Mouse (Mus musculus) midbrain, embryonic 13.5 days (tissue): ENCODE measurements around the gene Gm28308. TPM values are rescaled to one million over a fixed set of nuclear protein-coding genes. Genes with fewer than 3 reads are reported as not detected.

Source experiments
- ATAC-seq: fragments of 200-750 bp; cut with Nextera tagmentation; 2 replicates; pipeline ENCODE4 v1.8.0; 2017; ENCODE audit warnings: mild to moderate bottlenecking, moderate TSS enrichment, moderate library complexity
- H3K27ac ChIP-seq: fragments of 300-500 bp; sonication (generic); 2 replicates; pipeline ENCODE4 v1.5.1; 2015; ENCODE audit warnings: inconsistent platforms, mild to moderate bottlenecking, moderate library complexity
- H3K27me3 ChIP-seq: fragments of 300-500 bp; sonication (generic); 2 replicates; pipeline ENCODE4 v1.6.1; 2015; ENCODE audit warnings: mild to moderate bottlenecking, inconsistent platforms
- H3K36me3 ChIP-seq: fragments of 300-500 bp; sonication (generic); 2 replicates; pipeline ENCODE4 v1.6.1; 2015; ENCODE audit warnings: mild to moderate bottlenecking, inconsistent platforms
- H3K4me1 ChIP-seq: fragments of 300-500 bp; sonication (generic); replicated peaks from 2 replicates; pipeline ENCODE4 v1.6.1; 2015; ENCODE audit warnings: inconsistent platforms
- H3K4me2 ChIP-seq: fragments of 300-500 bp; sonication (generic); replicated peaks from 2 replicates; pipeline ENCODE4 v1.6.1; 2015; ENCODE audit warnings: moderate library complexity, mild to moderate bottlenecking, inconsistent platforms
- H3K4me3 ChIP-seq: fragments of 300-500 bp; sonication (generic); replicated peaks from 2 replicates; pipeline ENCODE4 v1.5.1; 2015; ENCODE audit warnings: mild to moderate bottlenecking, inconsistent platforms
- H3K9ac ChIP-seq: fragments of 300-500 bp; sonication (generic); replicated peaks from 2 replicates; pipeline ENCODE4 v1.6.1; 2015; ENCODE audit warnings: mild to moderate bottlenecking, inconsistent platforms
- H3K9me3 ChIP-seq: fragments of 300-500 bp; sonication (generic); 2 replicates; pipeline ENCODE4 v1.6.1; 2016; ENCODE audit warnings: mild to moderate bottlenecking, inconsistent platforms
- WGBS: fragments of 180-500 bp; shearing (Covaris S2); methylation state at CpG from one replicate; pipeline ENCODE4 v1.1.7; 2015; 5-methylcytosine and 5-hydroxymethylcytosine counted together
- polyA plus RNA-seq: library from polyadenylated mRNA; unstranded; fragments of >200 nt; fragmentation: Nextera tagmentation; extraction: Ambion mirVana; gene quantifications from 2 replicates; pipeline ENCODE4 v1.2.1, GENCODE M21; 2015

Gene Gm28308
- polyA plus RNA-seq, 1 experiment from 2014 or later: not detected

DNA sequence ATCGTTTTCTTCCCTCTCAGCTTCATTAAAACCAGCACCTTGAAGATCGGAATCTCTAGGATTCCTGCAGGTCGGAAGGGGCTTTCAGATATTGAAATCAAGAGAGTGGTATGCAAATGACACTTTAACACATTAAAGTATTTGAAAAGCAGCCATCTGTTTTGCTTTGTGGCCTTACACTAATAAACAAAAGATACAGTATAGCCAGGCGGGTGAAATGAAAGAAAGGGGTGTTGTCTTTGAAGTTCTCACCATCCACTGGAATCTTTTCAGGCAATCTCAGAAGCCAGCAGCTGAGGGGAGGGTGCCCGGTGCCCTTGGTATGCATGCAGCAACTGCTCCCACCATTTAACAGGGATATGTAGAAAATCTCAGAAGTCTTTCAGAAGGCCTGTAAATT, 59.1 kb downstream of the Gm28308 start:
- no peaks in the 10 kb centered on the region for H3K9me3 ChIP-seq
- H3K4me3 ChIP-seq: no peak overlapping the region
- WGBS: 1% methylated on average over 5 of the region's 5 CpGs
- H3K4me2 ChIP-seq: no peak overlapping the region
- H3K27ac ChIP-seq: no peak overlapping the region
- no peak overlapping the region for H3K9ac ChIP-seq
- no peak for ATAC-seq
- H3K27me3 ChIP-seq: peaks cover 100% of the 10 kb centered on the region
- peaks cover 10% of the 10 kb centered on the region for H3K4me1 ChIP-seq
- no peaks in the 10 kb centered on the region for H3K36me3 ChIP-seq

DNA sequence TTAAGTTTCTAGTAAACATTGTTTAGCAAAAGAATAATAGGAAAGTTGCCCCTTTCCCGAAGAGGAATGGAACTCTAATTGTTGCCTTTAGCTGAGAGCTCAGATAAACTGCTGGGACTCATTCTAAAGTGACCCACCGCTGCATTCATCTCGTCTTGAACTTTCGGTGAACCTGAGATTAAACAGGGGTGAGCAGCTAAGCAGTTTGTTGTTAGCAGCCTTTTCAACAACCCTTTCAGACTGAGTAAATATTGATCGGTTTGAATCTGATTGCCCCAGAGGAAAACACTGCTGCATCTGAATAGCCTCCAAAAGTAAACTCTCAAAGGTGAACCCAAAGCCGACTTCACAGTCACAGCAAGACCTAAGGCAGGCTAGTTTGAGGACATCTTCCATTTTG, 59.9 kb downstream of the Gm28308 start:
- Histone ChIP-seq H3K4me1 (peaks cover 4% of the 10 kb centered on the region), H3K4me3 (no peak overlapping the region), H3K9me3 (no peaks in the 10 kb centered on the region), H3K4me2 (no peak overlapping the region), H3K27me3 (peaks cover 100% of the 10 kb centered on the region), H3K36me3 (no peaks in the 10 kb centered on the region), H3K27ac (no peak overlapping the region), H3K9ac (no peak overlapping the region)
- 0% methylated on average over 6 of the region's 6 CpGs for WGBS
- no peak for ATAC-seq

DNA sequence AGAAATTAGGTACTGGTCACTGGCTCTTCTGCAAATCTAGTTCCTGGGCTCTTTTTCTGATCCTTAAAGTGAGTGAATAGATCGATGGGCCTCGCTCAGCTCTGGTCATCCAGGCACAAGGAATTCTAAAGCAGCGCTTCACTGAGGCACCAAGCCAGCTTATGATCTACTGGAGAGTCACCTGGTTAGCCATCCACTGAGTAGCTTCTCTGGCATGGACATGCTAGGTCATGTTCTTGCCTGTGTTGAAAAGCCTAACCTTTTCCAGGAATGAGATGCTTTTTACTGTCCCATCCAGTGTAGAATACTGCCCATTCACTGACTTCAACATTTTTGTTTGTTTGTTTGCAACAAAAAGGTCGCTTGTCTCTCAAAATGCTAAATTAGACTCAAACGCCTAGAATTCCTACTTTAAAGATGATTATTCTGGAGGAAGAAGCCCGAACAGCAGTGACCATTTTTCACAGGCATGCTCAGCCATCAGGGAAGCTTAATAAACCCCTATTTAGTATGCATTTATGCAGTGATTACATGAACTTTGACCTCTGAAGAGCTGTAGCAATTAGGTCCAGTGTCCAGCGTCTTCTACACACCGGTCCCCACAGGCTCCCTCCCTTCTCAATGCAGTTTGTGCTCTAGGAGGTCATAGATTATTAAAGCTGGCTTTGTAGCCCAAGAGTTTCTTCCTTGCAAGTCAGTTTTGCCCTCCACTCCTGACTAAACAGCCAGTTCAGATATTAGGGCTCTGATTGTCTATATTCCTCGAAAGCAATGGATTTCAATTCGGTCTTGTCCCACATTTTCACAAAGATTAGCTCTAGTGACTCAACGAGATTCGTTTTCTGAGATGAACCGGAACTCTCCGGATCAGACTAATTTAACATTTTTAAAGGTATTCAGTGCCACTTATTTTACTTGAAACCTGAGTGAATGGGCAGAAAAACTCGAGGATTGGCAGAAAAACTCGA, 60.6 kb downstream of the Gm28308 start:
- ATAC-seq: no peak
- Histone ChIP-seq H3K27ac (no peak overlapping the region), H3K27me3 (peaks cover 100% of the 10 kb centered on the region), H3K9me3 (no peaks in the 10 kb centered on the region), H3K4me2 (no peak overlapping the region), H3K36me3 (no peaks in the 10 kb centered on the region), H3K4me3 (no peak overlapping the region), H3K4me1 (no peaks in the 10 kb centered on the region), H3K9ac (no peak overlapping the region)
- WGBS: 2% methylated on average over 16 of the region's 16 CpGs

- Histone ChIP-seq H3K4me2 (no peak overlapping the region), H3K36me3 (no peaks in the 10 kb centered on the region), H3K9ac (no peak overlapping the region), H3K4me1 (no peaks in the 10 kb centered on the region), H3K9me3 (no peaks in the 10 kb centered on the region), H3K27me3 (peaks cover 100% of the 10 kb centered on the region), H3K4me3 (no peak overlapping the region), H3K27ac (no peak overlapping the region)
- no peak for ATAC-seq
- WGBS: 3% methylated on average over 4 of the region's 4 CpGs
Observed at GRCm38 (mm10) chr6:52151571-52151970, 61.6 kb downstream of the Gm28308 start.

GRCm38 (mm10) chr6:52150401-52150966, 62.7 kb downstream of the Gm28308 start:
- H3K4me1 ChIP-seq: no peaks in the 10 kb centered on the region
- no peaks in the 10 kb centered on the region for H3K9me3 ChIP-seq
- no peak overlapping the region for H3K4me3 ChIP-seq
- H3K27ac ChIP-seq: no peak overlapping the region
- no peaks in the 10 kb centered on the region for H3K36me3 ChIP-seq
- ATAC-seq: no peak
- H3K9ac ChIP-seq: no peak overlapping the region
- 3% methylated on average over 16 of the region's 16 CpGs for WGBS
- peaks cover 96% of the 10 kb centered on the region for H3K27me3 ChIP-seq
- H3K4me2 ChIP-seq: no peak overlapping the region

DNA sequence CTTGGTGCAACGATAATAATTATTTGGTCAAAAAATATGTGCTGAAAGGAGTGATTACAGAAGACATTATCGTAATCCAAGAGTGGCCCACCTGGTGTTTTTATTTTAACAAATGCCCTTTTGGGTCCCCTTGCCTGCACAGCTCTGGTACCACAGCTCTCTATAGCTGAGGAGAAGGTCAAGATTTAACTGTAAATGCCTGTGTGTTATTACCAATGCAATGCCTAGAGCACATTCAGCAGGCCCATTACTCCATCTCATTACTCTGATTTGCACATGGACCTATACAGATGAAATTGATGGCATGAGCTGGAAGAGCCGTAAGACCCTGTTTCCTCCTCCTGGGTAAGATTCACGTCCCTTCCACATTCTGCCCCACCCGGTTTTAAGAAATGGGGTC, 74.0 kb downstream of the Gm28308 start:
- Histone ChIP-seq H3K4me2 (no peak overlapping the region), H3K9ac (no peak overlapping the region), H3K27ac (no peak overlapping the region), H3K4me1 (peaks cover 12% of the 10 kb centered on the region; the same call in 1 of the 2 replicates), H3K9me3 (no peaks in the 10 kb centered on the region), H3K27me3 (peaks cover 28% of the 10 kb centered on the region), H3K4me3 (no peak overlapping the region), H3K36me3 (no peaks in the 10 kb centered on the region)
- 89% methylated on average over 5 of the region's 5 CpGs for WGBS
- ATAC-seq: no peak

- Histone ChIP-seq H3K4me1 (peaks cover 12% of the 10 kb centered on the region; the same call in 1 of the 2 replicates), H3K4me2 (no peak overlapping the region), H3K9me3 (no peaks in the 10 kb centered on the region), H3K36me3 (no peaks in the 10 kb centered on the region), H3K4me3 (no peak overlapping the region), H3K27ac (no peak overlapping the region), H3K9ac (no peak overlapping the region), H3K27me3 (peaks cover 26% of the 10 kb centered on the region)
- WGBS: 83% methylated on average over 10 of the region's 10 CpGs
- no peak for ATAC-seq
Observed at GRCm38 (mm10) chr6:52138576-52138975, 74.6 kb downstream of the Gm28308 start.

DNA sequence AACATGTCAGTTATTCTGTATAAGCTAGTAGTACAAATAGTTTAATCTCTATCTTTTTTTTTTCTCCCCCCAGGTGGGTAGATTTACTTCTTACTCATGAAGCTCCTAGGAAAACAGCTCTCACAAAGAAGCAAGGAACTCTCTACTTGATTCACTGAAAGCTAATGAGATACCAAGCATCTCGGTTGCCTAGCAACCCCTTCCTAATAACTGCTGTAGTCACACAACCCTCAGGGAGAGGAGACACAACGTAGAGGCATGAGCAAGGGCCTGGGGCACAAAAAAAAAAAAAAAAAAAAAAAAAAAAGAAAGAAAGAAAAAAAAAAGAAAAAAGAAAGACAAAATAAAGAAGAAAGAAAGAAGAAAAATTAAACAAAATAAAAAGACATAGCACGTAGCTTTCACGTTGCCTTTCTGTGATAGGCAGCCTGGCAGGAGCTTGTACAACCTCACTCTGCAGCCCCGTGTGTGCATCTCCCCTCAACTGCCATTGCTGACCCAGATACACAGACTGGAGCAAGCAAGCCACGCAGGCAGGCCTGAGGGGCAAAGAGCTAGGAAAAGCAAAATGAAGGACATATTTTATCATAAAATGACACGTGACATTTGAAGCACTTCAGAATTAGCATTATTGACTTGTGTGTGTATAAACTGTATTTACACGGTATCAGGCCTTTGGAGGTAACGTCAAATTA, 75.2 kb downstream of the Gm28308 start:
- Histone ChIP-seq H3K27ac (no peak overlapping the region), H3K36me3 (no peaks in the 10 kb centered on the region), H3K4me3 (no peak overlapping the region), H3K9ac (no peak overlapping the region), H3K4me1 (peaks cover 12% of the 10 kb centered on the region; the same call in 1 of the 2 replicates), H3K9me3 (no peaks in the 10 kb centered on the region), H3K4me2 (no peak overlapping the region), H3K27me3 (peaks cover 21% of the 10 kb centered on the region)
- peak; percentile 63; the same call in 1 of the 2 replicates for ATAC-seq
- 58% methylated on average over 9 of the region's 9 CpGs for WGBS

DNA sequence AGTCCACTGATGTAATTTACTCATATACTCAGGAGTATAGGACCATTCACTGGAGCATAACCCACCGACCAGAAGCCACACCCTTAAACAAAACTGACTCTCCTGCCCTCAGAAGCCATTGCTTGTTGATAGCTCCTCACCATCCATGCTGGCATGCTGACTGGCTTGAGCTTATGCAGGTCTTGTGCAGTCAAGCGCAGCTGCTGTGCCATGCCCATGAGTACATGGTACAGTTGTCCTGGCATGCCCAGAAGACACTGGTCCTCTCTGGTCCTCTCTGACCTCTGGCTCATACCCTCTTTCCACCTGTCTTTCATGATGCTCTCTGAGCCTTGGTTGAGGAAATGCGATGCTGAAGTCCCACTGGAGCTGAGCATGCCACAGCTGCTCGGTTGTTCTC, 89.5 kb downstream of the Gm28308 start:
- no peaks in the 10 kb centered on the region for H3K36me3 ChIP-seq
- no peak overlapping the region for H3K4me2 ChIP-seq
- WGBS: 83% methylated on average over 4 of the region's 4 CpGs
- H3K9me3 ChIP-seq: no peaks in the 10 kb centered on the region
- H3K27me3 ChIP-seq: 0 out of 2 replicates have a peak, but pooled peaks cover 6% of the 10 kb centered on the region
- no peak for ATAC-seq
- no peak overlapping the region for H3K9ac ChIP-seq
- H3K4me1 ChIP-seq: peaks cover 18% of the 10 kb centered on the region
- no peak overlapping the region for H3K27ac ChIP-seq
- H3K4me3 ChIP-seq: no peak overlapping the region

GRCm38 (mm10) chr6:52121173-52121572, 92.0 kb downstream of the Gm28308 start:
- Histone ChIP-seq H3K4me2 (no peak overlapping the region), H3K9me3 (no peaks in the 10 kb centered on the region), H3K9ac (no peak overlapping the region), H3K4me1 (peaks cover 22% of the 10 kb centered on the region), H3K27ac (no peak overlapping the region), H3K27me3 (0 out of 2 replicates have a peak, but pooled peaks cover 6% of the 10 kb centered on the region), H3K4me3 (no peak overlapping the region), H3K36me3 (no peaks in the 10 kb centered on the region)
- ATAC-seq: no peak
- WGBS: 71% methylated on average over 3 of the region's 3 CpGs

- peak; percentile 93 for ATAC-seq
- Histone ChIP-seq H3K36me3 (no peaks in the 10 kb centered on the region), H3K9me3 (no peaks in the 10 kb centered on the region), H3K4me2 (no peak overlapping the region), H3K9ac (0 out of 2 replicates have a peak overlapping the region, but pooled peaks have one; percentile 19), H3K27ac (peak overlapping the region; percentile 79), H3K4me1 (peaks cover 22% of the 10 kb centered on the region), H3K27me3 (0 out of 2 replicates have a peak, but pooled peaks cover 5% of the 10 kb centered on the region), H3K4me3 (no peak overlapping the region)
- 16% methylated on average over 6 of the region's 6 CpGs for WGBS
Observed at GRCm38 (mm10) chr6:52118903-52119635, 94.1 kb downstream of the Gm28308 start.
